Mouse (Mus musculus): ENCODE measurements at regions not wholly inside any gene's neighbourhood (a gene's known extent, or its start where the extent isn't known, plus 50 kb on each side); places are given as distances from the start of the nearest gene placed in this dataset.
A peak's percentile ranks its signal among the peaks of the same experiment; 100 is the strongest.

DNA sequence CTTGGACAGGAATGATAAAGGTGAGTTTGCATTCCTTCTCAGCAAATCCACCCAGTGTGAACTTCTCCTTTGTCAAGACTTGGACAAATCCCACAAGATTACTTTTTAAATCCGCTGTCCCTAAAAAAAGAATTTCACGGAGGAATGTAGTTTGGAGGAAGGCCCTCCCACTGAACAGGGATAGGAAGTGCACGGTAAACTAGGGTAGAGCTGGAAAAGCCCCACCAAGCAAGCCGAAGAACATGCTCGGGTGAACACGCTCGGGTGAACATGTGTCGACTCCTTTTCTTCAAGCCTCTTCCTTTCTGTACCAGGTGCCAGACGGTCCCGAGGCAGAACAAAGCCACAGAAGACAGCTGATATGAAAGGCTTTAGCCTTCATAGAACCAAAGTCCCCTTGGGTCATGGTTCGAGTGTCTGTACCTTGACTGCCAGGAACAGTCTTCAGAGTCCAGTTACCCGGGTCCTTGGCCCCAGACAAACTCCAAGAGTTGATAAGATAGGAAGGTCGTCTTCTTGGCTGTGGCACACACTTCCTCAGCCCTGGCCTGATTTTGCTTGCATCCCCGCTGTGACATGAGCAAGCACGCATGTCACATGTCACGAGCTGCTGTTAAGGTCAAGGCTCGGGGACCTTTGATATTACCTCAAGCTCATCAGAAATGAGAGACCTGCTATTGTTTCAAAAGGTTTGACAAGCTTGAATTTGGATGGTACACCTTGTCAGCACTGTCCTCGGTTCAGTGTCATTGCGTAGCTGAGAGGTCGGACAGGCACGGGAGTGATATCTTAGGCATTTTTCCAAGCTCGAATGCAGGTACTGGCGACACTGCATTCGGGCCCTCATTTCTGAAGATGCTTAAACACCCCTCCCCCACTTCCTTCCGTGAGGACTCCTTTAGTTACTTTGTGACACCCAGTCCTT is 51.5 kb upstream of the Ryk start:
- no peak for DNase-seq (ENCODE audit: low spot score)

DNA sequence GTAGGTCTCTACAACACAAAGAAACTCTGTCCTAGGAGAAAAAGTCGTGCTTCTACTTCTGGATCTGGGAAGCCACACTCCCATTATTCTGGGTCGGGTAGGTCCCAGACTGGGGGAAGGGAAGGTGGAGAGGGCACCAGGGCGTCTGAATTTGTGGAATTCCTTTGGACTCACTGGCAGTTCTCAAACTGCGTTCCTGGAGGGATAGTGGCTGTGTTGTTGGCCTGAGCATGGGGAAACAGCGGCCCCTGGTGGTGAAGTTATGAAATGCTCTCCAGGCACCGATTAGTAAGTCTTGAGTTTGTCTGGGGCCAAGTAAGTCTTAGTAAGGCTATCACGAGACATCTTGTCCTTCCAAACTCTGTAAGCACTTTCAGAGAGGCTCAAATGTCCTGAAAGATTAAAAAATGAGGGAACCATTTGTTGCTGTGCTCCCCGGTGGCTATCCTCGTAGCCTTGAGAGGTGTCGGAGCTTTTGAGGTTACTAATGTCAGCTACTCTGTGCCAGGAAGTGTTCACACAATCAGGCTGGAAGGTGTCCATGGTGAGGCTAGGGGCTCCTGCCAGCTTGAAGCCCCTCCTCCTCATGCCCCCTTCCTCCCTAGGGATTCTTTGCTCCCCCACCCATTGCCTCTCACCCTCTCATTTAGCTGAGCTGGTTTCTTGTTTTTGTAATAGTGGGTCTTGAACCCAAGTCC is 50.2 kb upstream of the Ryk start:
- peak; percentile 77 for DNase-seq (ENCODE audit: low spot score)

All from MN1 (cell line).